8 mouse cellular contexts compared by ENCODE assay signal in the genomic region with DNA sequence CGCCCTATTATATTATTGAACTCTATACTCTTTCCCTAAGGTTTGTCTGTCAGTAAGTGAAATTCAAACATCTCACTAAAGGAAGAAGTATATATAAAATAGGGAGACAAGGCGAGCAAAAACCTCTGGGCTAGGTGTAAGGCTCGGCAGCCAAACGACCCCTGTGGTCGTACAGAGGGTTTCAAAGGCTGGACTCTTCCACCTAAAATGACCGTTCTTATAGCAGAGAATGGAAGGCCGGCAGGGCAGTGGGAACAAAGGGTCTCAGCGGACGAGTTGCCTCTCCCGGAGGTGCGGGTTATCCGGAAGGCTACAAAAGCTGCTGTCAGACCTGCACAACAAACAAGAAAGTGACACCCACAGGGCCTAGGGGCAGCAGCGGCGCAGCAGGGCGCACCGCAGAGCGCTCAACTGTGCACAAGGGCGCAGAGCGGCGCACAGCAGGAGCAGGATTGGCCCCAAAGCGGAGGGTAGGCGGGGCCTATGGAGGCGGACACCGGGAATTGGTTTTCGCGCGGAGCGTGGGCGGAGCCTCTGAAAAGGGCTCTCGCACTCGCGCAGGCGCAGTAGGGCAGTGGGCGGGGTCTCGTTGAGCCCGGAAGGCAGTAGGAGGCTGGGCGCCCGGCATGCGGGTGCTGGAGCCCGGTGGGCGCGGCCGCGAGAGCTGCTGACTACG. TPM values are rescaled to one million over a fixed set of nuclear protein-coding genes. Genes with fewer than 3 reads are reported as not detected.
DNase-seq lines count a peak whose midpoint lies in the region; ATAC-seq and TF ChIP-seq lines count a peak whose summit lies in the region.

A gene (plus strand): TSS at position 574 of the 676 bp plus-strand sequence.

- DNase-seq in 3T3-L1 (ENCODE audit: low read depth, low spot score): peak; percentile 97
- DNase-seq in adrenal gland, postnatal 4 days (ENCODE audit: low spot score in 2 of 2): peak; percentile 100
- DNase-seq in embryonic facial prominence, embryonic 14.5 days (ENCODE audit: low spot score): peak; percentile 99
- peak; percentile 100 for DNase-seq in heart, adult 2 months
- DNase-seq in kidney, adult 8-10 months: peak; percentile 99 to 100
- peak; percentile 99 to 100 for DNase-seq in spleen, postnatal 10 days (ENCODE audit: low spot score in 2 of 2)

- H3K79me2 ChIP-seq in heart, adult 2 months (replicated peaks; ENCODE audit: control insufficient read depth, insufficient read depth, low read length): no peaks in the 10 kb centered on the region

- H3K36me3 ChIP-seq in embryonic facial prominence, embryonic 14.5 days (ENCODE audit: control insufficient read depth, insufficient read depth, low read length): no peaks in the 10 kb centered on the region
- peaks cover 2% of the 10 kb centered on the region; the same call in 1 of the 2 replicates for H3K36me3 ChIP-seq in heart, adult 2 months (ENCODE audit: control insufficient read depth, insufficient read depth, low read length)
- H3K36me3 ChIP-seq in limb, embryonic 13.5 days: no peaks in the 10 kb centered on the region
- no peaks in the 10 kb centered on the region for H3K36me3 ChIP-seq in midbrain, embryonic 16.5 days (ENCODE audit: control insufficient read depth, insufficient read depth, low read length)

- TF ChIP-seq CTCF in heart, adult 2 months (IDR thresholded peaks at IDR 0.05): peak; percentile 39

- peak within 1 kb of the TSS; percentile 88 for H3K4me2 ChIP-seq in embryonic facial prominence, embryonic 14.5 days (ENCODE audit: low read depth, low read length)
- peak within 1 kb of the TSS; percentile 77 for H3K4me2 ChIP-seq in limb, embryonic 13.5 days (replicated peaks)
- H3K4me2 ChIP-seq in midbrain, embryonic 16.5 days (ENCODE audit: low read length): peak within 1 kb of the TSS; percentile 79

- H3K27ac ChIP-seq in embryonic facial prominence, embryonic 14.5 days (replicated peaks; ENCODE audit: low read depth, low read length): peak within 1 kb of the TSS; percentile 36; the same call in 1 of the 2 replicates
- H3K27ac ChIP-seq in heart, adult 2 months: peak within 1 kb of the TSS; percentile 54
- H3K27ac ChIP-seq in limb, embryonic 13.5 days: peak within 1 kb of the TSS; percentile 34; the same call in 1 of the 2 replicates
- H3K27ac ChIP-seq in midbrain, embryonic 16.5 days (ENCODE audit: low read length): peak within 1 kb of the TSS; percentile 82

- intact Hi-C loops in heart, adult 2 months (cut with DNase I): no loop called here

- H3K9me3 ChIP-seq in embryonic facial prominence, embryonic 14.5 days (ENCODE audit: control insufficient read depth, low read length): no peaks in the 10 kb centered on the region
- H3K9me3 ChIP-seq in limb, embryonic 13.5 days: no peaks in the 10 kb centered on the region
- no peaks in the 10 kb centered on the region for H3K9me3 ChIP-seq in midbrain, embryonic 16.5 days (replicated peaks; ENCODE audit: control insufficient read depth, low read length, poor library complexity, severe bottlenecking)

- 1% methylated on average over 42 of the region's 45 CpGs for WGBS in embryonic facial prominence, embryonic 14.5 days
- 2% methylated on average over 45 of the region's 45 CpGs for WGBS in heart, adult 2 months
- 1% methylated on average over 45 of the region's 45 CpGs for WGBS in limb, embryonic 13.5 days
- WGBS in midbrain, embryonic 16.5 days: 1% methylated on average over 44 of the region's 45 CpGs

- peaks cover 7% of the 10 kb centered on the region for H3K27me3 ChIP-seq in embryonic facial prominence, embryonic 14.5 days (replicated peaks; ENCODE audit: control insufficient read depth, insufficient read depth, low read length)
- no peaks in the 10 kb centered on the region for H3K27me3 ChIP-seq in heart, adult 2 months (ENCODE audit: control insufficient read depth, insufficient read depth, low read length)
- H3K27me3 ChIP-seq in limb, embryonic 13.5 days: peaks cover 22% of the 10 kb centered on the region; the same call in 1 of the 2 replicates
- peaks cover 7% of the 10 kb centered on the region; the same call in 1 of the 2 replicates for H3K27me3 ChIP-seq in midbrain, embryonic 16.5 days (ENCODE audit: control insufficient read depth, insufficient read depth, low read depth, low read length)

- ATAC-seq in embryonic facial prominence, embryonic 14.5 days (ENCODE audit: low read depth): peak; percentile 99
- ATAC-seq in limb, embryonic 13.5 days (ENCODE audit: low FRiP score, low read depth): peak; percentile 99
- ATAC-seq in midbrain, embryonic 16.5 days: peak; percentile 96

- H3K9ac ChIP-seq in embryonic facial prominence, embryonic 14.5 days (ENCODE audit: low read depth, low read length): peak within 1 kb of the TSS; percentile 77
- peak within 1 kb of the TSS; percentile 74 for H3K9ac ChIP-seq in heart, adult 2 months (ENCODE audit: low read depth, low read length)
- H3K9ac ChIP-seq in limb, embryonic 13.5 days: peak within 1 kb of the TSS; percentile 78
- peak within 1 kb of the TSS; percentile 87 for H3K9ac ChIP-seq in midbrain, embryonic 16.5 days (ENCODE audit: low read depth, low read length)

- peak within 1 kb of the TSS; percentile 83 for H3K4me3 ChIP-seq in embryonic facial prominence, embryonic 14.5 days (ENCODE audit: low read depth, low read length)
- H3K4me3 ChIP-seq in heart, adult 2 months: peak within 1 kb of the TSS; percentile 82
- H3K4me3 ChIP-seq in limb, embryonic 13.5 days: peak within 1 kb of the TSS; percentile 70
- peak within 1 kb of the TSS; percentile 90 for H3K4me3 ChIP-seq in midbrain, embryonic 16.5 days (ENCODE audit: low read depth, low read length)

- peaks cover 6% of the 10 kb centered on the region; the same call in 1 of the 2 replicates for H3K4me1 ChIP-seq in embryonic facial prominence, embryonic 14.5 days (ENCODE audit: control insufficient read depth, insufficient read depth, low read length)
- H3K4me1 ChIP-seq in heart, adult 2 months (ENCODE audit: control insufficient read depth, insufficient read depth, low read length): peaks cover 2% of the 10 kb centered on the region
- peaks cover 18% of the 10 kb centered on the region for H3K4me1 ChIP-seq in limb, embryonic 13.5 days
- H3K4me1 ChIP-seq in midbrain, embryonic 16.5 days (ENCODE audit: control insufficient read depth, insufficient read depth, low read length): peaks cover 14% of the 10 kb centered on the region

- TF ChIP-seq EP300 in heart, adult 2 months (IDR thresholded peaks at IDR 0.05; ENCODE audit: insufficient read depth, low read depth, low read length): 0 out of 2 replicates have a peak, but pooled peaks have one; percentile 26

- TF ChIP-seq POLR2A in heart, adult 2 months (IDR thresholded peaks at IDR 0.05; ENCODE audit: insufficient read depth, low read depth, low read length): peak; percentile 92

RNA-seq across cellular contexts. Expression of the gene that starts here (rescaled TPM):
- 10 to 100 TPM; 26.4 to 27.0 TPM for total RNA-seq in adrenal gland, postnatal 4 days (2021)
- polyA plus RNA-seq in embryonic facial prominence, embryonic 14.5 days (2014; fragmentation: Nextera tagmentation; extraction: Ambion mirVana): 39.7 and 43.5 TPM in 2 replicates
- 1 to 10 TPM; 4.1 to 5.4 TPM for total RNA-seq in heart, adult 2 months (2021)
- 2.1 and 3.7 TPM in 2 replicates for polyA plus RNA-seq in heart, adult 2 months (2012; rRNA removed)
- polyA plus RNA-seq in limb, embryonic 13.5 days (2015; fragmentation: Nextera tagmentation; extraction: Ambion mirVana): 44.2 and 44.4 TPM in 2 replicates
- 118 and 119 TPM in 2 replicates for polyA plus RNA-seq in midbrain, embryonic 16.5 days (2015; fragmentation: Nextera tagmentation; extraction: Ambion mirVana)

Comparison
In these comparisons a context has a peak if more than half of its experiments do, and no peak if none do; other contexts are left out.
1. Peak in every context shown above with its lines: DNase-seq, ATAC-seq, H3K4me3 ChIP-seq and H3K27ac ChIP-seq.
2. RNA of the gene that starts here (total RNA-seq): 26.4 to 27.0 TPM in adrenal gland, postnatal 4 days; 4.1 to 5.4 TPM in heart, adult 2 months; every median in the first group is over 4 times any median in the second.